Mouse (Mus musculus): ENCODE measurements around the gene Tppp3. TPM values are rescaled to one million over a fixed set of nuclear protein-coding genes. Genes with fewer than 3 reads are reported as not detected.

The Tppp3 gene
- polyA plus RNA-seq (2016; fragmentation: Nextera tagmentation; extraction: Ambion mirVana), result 86.8 and 94.2 TPM in 2 replicates

DNA sequence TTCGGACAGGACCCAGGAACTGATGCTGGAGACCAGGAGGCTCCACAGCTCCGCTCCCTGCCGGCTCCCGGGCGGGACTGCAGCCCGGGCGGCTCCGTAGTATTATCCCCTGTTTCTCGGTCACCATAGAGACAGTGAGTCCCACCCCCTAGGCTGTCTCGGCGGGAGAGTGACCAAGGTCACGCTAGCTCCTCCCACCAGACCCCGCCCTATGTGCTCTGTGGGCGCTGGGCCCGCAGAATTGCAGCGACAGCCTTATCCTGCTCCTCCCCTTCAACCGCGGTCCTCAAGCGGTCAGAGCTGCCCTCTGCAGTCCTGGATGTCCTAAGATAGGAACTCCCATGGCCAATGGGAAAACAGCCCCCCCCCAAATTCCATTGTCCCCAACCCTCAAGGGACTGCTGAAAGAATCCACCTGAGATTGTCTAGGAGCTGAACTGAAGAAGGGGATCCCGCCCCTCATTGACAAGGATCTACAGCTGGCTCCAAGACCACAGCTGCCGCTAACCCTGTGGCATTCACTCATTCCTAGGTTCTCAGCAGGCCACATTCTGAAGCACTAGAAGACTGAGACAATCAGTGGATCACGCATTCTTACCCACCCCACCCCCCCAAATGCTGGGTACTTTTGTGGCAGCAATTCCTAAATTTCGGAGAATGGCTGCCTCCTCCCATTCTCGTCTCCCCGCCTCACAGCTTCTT lies at the start of gene Tppp3:
Gene Tppp3, minus strand, starts transcription at position 213 of the 702 bp plus-strand sequence.
- H3K36me3 ChIP-seq, result peaks cover 15% of the 10 kb centered on the region
- peak; percentile 94 for ATAC-seq (ENCODE audit: low FRiP score, low read depth)
- peak within 1 kb of the TSS; percentile 64 for H3K4me2 ChIP-seq (replicated peaks)
- H3K4me1 ChIP-seq, result peaks cover 59% of the 10 kb centered on the region
- H3K27me3 ChIP-seq, result peaks cover 34% of the 10 kb centered on the region
- WGBS, result 4% methylated on average over 25 of the region's 25 CpGs
- H3K4me3 ChIP-seq, result peak within 1 kb of the TSS; percentile 45
- H3K27ac ChIP-seq (replicated peaks), result peak within 1 kb of the TSS; percentile 80
- H3K9me3 ChIP-seq, result no peaks in the 10 kb centered on the region
- peak within 1 kb of the TSS; percentile 61 for H3K9ac ChIP-seq (replicated peaks)

DNA sequence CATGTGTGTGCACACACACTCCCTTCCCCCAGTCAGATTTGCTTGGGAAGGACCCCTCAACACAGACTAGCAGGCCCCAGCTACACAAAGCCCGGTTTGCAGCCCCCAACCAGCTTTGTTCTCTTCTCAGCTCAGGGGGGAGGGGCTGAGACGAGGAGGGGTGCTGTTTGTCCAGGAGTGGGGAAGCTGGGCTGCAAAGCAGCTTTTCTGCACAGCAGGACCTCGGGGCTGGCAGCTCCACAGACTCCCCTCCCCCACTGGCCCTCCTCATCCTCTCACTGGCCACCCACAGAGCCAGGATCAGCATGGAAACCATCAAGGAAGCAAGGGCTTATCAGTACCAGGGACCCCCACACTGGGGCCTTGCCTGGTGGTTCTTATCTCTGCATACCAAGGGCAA lies 49.7 kb upstream of the Tppp3 start:
- Histone ChIP-seq H3K4me2 (replicated peaks) (peak overlapping the region; percentile 96), H3K9me3 (no peaks in the 10 kb centered on the region), H3K4me1 (peaks cover 49% of the 10 kb centered on the region), H3K27me3 (peaks cover 21% of the 10 kb centered on the region), H3K9ac (replicated peaks) (peak overlapping the region; percentile 34; the same call in 1 of the 2 replicates), H3K27ac (replicated peaks) (peak overlapping the region; percentile 80), H3K4me3 (peak overlapping the region; percentile 67; the same call in 1 of the 2 replicates), H3K36me3 (peaks cover 35% of the 10 kb centered on the region)
- WGBS, result 0% methylated on average over 3 of the region's 3 CpGs
- ATAC-seq (ENCODE audit: low FRiP score, low read depth), result peak; percentile 57

DNA sequence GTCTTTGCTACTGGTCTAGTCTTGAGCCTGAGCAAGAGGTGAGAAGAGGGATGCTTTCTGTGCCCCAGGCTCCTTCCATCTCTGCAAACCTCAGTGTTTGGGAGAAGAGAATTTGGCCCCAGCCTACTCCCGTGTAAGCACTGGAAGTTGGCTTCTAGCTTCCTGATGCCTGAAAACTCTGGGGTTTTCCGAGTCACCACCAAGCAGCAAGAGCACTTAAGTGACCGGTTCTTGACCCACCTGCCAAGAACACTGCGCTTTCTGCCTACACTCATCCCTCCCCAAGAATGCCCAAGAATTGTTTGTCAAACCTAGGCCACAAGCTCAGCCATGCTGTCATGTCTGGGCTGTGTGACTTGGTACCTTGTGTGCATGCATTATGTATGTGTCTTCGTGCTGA lies 49.2 kb upstream of the Tppp3 start:
- Histone ChIP-seq H3K36me3 (peaks cover 35% of the 10 kb centered on the region), H3K4me2 (replicated peaks) (peak overlapping the region; percentile 96), H3K9ac (replicated peaks) (peak overlapping the region; percentile 34; the same call in 1 of the 2 replicates), H3K4me3 (peak overlapping the region; percentile 67), H3K27me3 (peaks cover 21% of the 10 kb centered on the region), H3K9me3 (no peaks in the 10 kb centered on the region), H3K4me1 (peaks cover 51% of the 10 kb centered on the region), H3K27ac (replicated peaks) (peak overlapping the region; percentile 80)
- 22% methylated on average over 5 of the region's 5 CpGs for WGBS
- ATAC-seq (ENCODE audit: low FRiP score, low read depth), result no peak

DNA sequence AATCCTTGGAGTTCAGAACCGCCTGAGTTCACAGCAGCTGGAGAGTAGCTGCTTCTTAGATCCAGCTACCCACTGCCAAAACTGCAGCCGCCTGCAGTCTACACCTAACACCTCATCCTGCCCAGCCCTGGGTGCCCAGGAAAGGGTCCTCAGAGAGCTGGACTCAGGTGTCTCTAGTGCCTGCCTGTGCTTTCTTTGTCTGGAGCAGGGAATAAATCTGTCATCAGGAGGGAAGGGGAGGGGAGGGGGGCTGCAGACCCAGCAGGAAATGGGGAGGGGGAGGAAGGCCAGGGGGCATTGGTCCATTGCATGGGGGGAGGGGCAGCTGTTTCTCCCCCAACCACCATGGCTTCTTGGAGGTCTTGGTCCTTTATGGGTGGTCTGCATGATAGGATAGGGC lies 48.3 kb upstream of the Tppp3 start:
- Histone ChIP-seq H3K9me3 (no peaks in the 10 kb centered on the region), H3K27ac (replicated peaks) (peak overlapping the region; percentile 80), H3K4me1 (peaks cover 51% of the 10 kb centered on the region), H3K4me2 (replicated peaks) (peak overlapping the region; percentile 96), H3K9ac (replicated peaks) (peak overlapping the region; percentile 91), H3K4me3 (peak overlapping the region; percentile 67), H3K36me3 (peaks cover 26% of the 10 kb centered on the region), H3K27me3 (peaks cover 30% of the 10 kb centered on the region)
- 4% methylated on average over 2 of the region's 2 CpGs for WGBS
- no peak for ATAC-seq (ENCODE audit: low FRiP score, low read depth)

DNA sequence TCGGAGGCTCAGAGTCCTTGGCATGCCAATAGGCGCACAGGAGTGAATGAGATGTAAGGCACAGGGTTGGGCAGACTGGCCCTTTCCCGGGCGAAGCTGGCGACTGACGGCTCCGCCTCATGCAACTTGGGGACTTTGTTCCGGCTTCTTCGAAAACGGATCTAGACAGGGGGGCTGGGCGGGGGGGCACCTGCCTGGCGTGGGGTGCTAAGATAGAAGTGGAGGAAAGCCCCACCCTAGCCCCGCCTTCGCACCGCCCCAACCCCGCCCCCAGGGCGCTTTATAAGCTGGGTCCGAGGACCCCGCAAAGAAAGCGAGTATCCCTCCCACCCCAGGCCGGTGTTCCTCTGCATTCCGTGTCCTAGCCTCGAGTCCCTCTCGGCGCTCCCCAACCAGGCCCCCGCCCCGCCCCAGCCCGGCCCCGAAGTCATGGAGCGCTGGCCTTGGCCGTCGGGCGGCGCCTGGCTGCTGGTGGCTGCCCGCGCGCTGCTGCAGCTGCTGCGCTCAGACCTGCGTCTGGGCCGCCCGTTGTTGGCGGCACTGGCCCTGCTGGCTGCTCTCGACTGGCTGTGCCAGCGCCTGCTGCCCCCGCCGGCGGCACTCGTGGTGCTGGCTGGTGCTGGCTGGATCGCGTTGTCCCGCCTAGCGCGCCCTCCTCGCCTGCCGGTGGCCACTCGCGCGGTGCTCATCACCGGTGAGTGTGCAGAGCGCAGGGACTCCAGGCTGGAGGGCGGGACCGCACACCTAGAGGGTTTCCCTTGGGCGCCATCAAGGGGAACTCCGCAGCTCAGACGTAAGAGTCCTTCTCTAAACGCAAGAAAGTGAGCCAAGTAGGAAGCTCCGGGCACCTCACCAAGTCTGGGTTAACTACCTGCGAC lies 47.3 kb upstream of the Tppp3 start, which contains the start of gene Hsd11b2:
Gene Hsd11b2, plus strand, starts transcription at position 320 of the 878 bp plus-strand sequence.
- Histone ChIP-seq H3K9ac (replicated peaks) (peak within 1 kb of the TSS; percentile 91), H3K36me3 (peaks cover 17% of the 10 kb centered on the region), H3K4me1 (peaks cover 51% of the 10 kb centered on the region), H3K4me3 (peak within 1 kb of the TSS; percentile 67), H3K27me3 (peaks cover 30% of the 10 kb centered on the region), H3K27ac (replicated peaks) (peak within 1 kb of the TSS; percentile 80), H3K9me3 (no peaks in the 10 kb centered on the region), H3K4me2 (replicated peaks) (peak within 1 kb of the TSS; percentile 96)
- WGBS, result under 1% methylated on average over 63 of the region's 68 CpGs
- peak; percentile 63 for ATAC-seq (ENCODE audit: low FRiP score, low read depth)

DNA sequence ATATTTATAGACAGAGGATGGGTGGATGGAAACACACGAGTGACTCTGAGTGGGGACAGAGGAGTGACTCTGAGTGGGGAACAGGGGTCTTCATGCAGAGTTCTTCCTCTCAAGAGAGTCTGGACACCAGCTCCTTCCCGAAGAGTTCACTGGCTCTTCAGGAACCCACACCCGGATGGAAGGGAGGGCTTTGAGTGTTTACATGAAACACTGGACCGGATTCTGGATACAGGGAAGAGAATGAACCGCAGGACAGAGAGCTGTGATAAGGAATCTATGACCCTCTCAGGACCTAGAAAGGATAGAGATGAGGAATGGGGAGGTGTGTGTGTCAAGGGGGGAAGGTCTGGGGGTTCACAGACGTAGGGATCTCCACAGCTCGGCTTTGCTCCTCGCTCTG lies 46.0 kb upstream of the Tppp3 start:
- Histone ChIP-seq H3K4me1 (peaks cover 51% of the 10 kb centered on the region), H3K27me3 (peaks cover 30% of the 10 kb centered on the region), H3K4me3 (no peak overlapping the region), H3K9ac (replicated peaks) (no peak overlapping the region), H3K4me2 (replicated peaks) (0 out of 2 replicates have a peak overlapping the region, but pooled peaks have one; percentile 2), H3K27ac (replicated peaks) (0 out of 2 replicates have a peak overlapping the region, but pooled peaks have one; percentile 25), H3K9me3 (no peaks in the 10 kb centered on the region), H3K36me3 (peaks cover 3% of the 10 kb centered on the region)
- 46% methylated on average over 8 of the region's 8 CpGs for WGBS
- ATAC-seq (ENCODE audit: low FRiP score, low read depth), result no peak

DNA sequence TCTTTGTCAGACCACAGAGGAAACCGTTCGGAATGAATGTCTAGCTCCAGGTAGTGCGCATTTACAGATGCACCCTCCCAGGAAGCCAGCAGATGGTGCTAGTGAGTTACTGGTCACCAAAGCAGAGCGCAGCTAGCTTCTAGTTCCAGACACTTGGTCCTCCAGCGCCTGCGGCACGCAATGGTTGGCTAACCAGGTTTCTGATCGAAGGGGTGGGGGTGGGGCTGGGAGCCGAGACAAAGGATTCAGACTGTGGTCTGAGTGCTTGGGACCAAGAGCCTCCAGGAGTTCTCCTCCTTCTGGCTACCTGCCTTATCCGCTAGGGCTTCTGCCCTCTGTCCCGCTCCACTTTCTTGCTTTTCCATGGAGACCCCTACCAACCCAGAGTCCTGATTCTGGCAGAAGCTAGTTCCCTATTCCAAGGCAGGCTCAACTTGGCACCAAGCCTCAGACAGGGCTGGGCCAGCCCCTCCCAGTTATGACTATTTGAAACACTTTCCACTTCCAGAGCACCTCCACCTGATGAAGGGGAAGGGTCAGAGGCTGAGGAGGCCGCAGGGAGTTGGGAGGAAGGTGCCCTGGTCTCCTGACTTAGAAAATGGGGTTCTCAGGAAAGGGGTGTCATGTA lies 44.8 kb upstream of the Tppp3 start:
- peak; percentile 48 for ATAC-seq (ENCODE audit: low FRiP score, low read depth)
- peaks cover 30% of the 10 kb centered on the region for H3K27me3 ChIP-seq
- no peaks in the 10 kb centered on the region for H3K36me3 ChIP-seq
- H3K9me3 ChIP-seq, result no peaks in the 10 kb centered on the region
- WGBS, result 9% methylated on average over 12 of the region's 12 CpGs
- no peak overlapping the region for H3K27ac ChIP-seq (replicated peaks)
- H3K4me1 ChIP-seq, result peaks cover 46% of the 10 kb centered on the region
- H3K4me2 ChIP-seq (replicated peaks), result peak overlapping the region; percentile 39
- H3K4me3 ChIP-seq, result no peak overlapping the region
- no peak overlapping the region for H3K9ac ChIP-seq (replicated peaks)

DNA sequence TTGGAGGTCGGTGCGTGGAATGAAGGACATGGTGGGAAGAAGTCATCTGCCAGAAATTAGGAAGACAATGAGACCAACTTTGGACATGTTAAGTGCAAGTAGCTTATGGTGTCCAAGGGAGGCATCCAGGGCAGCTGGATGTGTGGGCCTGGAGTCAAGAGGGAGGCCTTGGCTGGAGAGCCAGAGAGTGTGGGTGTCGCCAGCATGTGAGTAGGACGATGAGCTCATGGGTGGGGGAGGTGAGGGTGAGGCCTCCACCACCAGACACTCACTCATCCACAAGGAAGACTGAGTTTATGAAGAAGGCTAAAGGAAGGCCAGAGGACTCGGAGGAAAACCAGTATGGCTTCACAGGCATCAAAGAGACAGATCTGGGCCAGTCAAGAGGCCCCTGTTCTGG lies 43.3 kb upstream of the Tppp3 start:
- no peaks in the 10 kb centered on the region for H3K36me3 ChIP-seq
- no peak overlapping the region for H3K9ac ChIP-seq (replicated peaks)
- H3K9me3 ChIP-seq, result no peaks in the 10 kb centered on the region
- no peak overlapping the region for H3K4me2 ChIP-seq (replicated peaks)
- peaks cover 30% of the 10 kb centered on the region for H3K27me3 ChIP-seq
- H3K27ac ChIP-seq (replicated peaks), result no peak overlapping the region
- H3K4me3 ChIP-seq, result no peak overlapping the region
- WGBS, result 81% methylated on average over 5 of the region's 5 CpGs
- H3K4me1 ChIP-seq, result peaks cover 31% of the 10 kb centered on the region
- no peak for ATAC-seq (ENCODE audit: low FRiP score, low read depth)

DNA sequence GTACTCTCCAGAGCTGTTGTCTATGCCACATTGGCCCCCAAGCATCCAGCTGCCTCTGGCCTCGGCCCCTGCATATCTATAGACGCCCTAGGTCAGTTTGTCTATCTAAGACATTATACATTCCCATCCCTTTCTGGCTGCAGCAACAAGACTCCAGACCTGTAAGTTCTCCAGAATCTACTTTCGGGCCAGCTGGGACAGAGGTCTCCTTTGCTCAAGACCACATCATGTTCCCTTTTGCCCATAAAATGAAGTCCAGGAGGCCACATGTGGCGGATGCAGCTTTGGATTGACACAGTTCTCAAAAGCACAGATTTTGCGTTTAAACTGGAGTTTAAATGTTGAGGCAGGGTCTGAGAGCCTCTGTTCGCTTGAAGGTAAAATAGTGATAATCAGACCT lies 42.9 kb upstream of the Tppp3 start:
- peaks cover 26% of the 10 kb centered on the region for H3K4me1 ChIP-seq
- peaks cover 30% of the 10 kb centered on the region for H3K27me3 ChIP-seq
- no peak overlapping the region for H3K9ac ChIP-seq (replicated peaks)
- no peak for ATAC-seq (ENCODE audit: low FRiP score, low read depth)
- no peaks in the 10 kb centered on the region for H3K36me3 ChIP-seq
- 87% methylated on average over 6 of the region's 6 CpGs for WGBS
- H3K27ac ChIP-seq (replicated peaks), result no peak overlapping the region
- no peaks in the 10 kb centered on the region for H3K9me3 ChIP-seq
- no peak overlapping the region for H3K4me3 ChIP-seq
- no peak overlapping the region for H3K4me2 ChIP-seq (replicated peaks)

DNA sequence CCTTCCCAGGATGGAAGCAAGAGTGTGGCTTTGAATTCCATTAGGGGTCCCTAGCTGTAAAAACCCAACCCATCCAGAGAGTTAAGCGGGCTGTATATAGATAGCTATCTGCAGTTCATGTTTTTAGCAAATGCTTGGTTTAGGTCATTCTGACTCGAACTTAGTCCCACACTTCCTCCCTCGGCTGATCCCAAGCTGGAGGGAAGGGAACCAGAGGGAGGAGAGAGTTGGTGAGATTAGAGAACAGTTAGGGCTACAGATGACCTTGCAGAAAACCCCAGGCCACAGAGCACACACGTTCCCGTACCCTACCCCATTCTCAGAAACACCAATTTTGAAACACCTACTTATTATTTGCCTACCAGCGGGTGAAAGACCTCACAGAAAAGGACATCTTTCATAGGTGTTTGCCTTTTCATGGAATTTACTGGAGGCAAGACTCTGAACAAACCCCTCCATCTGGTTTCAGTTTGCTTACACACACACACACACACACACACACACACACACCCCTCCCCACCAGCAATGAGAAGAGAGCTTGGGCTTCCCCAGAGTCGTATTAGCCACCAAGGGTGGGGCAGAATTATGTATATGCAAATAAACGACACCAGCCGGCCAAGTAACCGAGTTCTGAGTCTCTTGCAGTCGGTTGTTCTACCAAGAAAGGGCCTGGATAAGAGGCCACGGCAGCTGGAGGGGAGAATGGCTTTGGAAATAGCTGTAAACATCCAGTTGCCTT lies 38.8 kb upstream of the Tppp3 start:
- Histone ChIP-seq H3K4me1 (peaks cover 8% of the 10 kb centered on the region), H3K4me2 (replicated peaks) (no peak overlapping the region), H3K36me3 (no peaks in the 10 kb centered on the region), H3K27me3 (peaks cover 6% of the 10 kb centered on the region), H3K9me3 (no peaks in the 10 kb centered on the region), H3K9ac (replicated peaks) (no peak overlapping the region), H3K27ac (replicated peaks) (no peak overlapping the region), H3K4me3 (no peak overlapping the region)
- 63% methylated on average over 12 of the region's 12 CpGs for WGBS
- no peak for ATAC-seq (ENCODE audit: low FRiP score, low read depth)

DNA sequence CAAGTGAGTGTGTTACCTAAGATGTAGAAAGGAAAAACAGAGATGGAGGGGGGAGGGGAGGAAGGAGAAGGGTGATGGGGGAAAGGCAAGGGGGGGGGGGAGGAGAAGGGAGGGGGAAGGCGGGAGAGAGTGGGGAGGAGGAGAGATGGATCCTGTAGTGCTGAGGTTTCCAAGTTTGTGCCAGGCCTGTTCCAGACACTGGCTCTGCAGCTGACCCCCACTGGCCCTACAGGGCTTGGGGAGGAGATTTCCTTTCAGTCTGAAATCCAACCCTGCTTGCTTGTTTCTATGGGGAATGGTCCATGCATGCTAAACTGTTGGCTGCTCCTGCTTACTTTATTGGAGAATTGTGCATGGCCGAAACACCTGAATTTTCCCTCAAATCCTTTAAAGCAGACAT lies 37.4 kb upstream of the Tppp3 start:
- H3K9ac ChIP-seq (replicated peaks), result no peak overlapping the region
- H3K4me2 ChIP-seq (replicated peaks), result no peak overlapping the region
- H3K27ac ChIP-seq (replicated peaks), result no peak overlapping the region
- peaks cover 8% of the 10 kb centered on the region for H3K4me1 ChIP-seq
- H3K36me3 ChIP-seq, result no peaks in the 10 kb centered on the region
- no peaks in the 10 kb centered on the region for H3K27me3 ChIP-seq
- no peaks in the 10 kb centered on the region for H3K9me3 ChIP-seq
- WGBS, result 56% methylated on average over 1 of the region's 2 CpGs
- no peak overlapping the region for H3K4me3 ChIP-seq
- no peak for ATAC-seq (ENCODE audit: low FRiP score, low read depth)

Measured in midbrain, embryonic 12.5 days (tissue).